Mouse (Mus musculus): ENCODE results near the gene Dnah7a. TPM values are rescaled to one million over a fixed set of nuclear protein-coding genes. Genes with fewer than 3 reads are reported as not detected.
"Not testable (repeated sequence)": the region's sequence is repeated elsewhere in the genome, so short reads cannot be mapped to it uniquely, and the experiment has no call there.

Dnah7a gene
- polyA plus RNA-seq, 1 experiment from 2014 or later = not detected

DNA sequence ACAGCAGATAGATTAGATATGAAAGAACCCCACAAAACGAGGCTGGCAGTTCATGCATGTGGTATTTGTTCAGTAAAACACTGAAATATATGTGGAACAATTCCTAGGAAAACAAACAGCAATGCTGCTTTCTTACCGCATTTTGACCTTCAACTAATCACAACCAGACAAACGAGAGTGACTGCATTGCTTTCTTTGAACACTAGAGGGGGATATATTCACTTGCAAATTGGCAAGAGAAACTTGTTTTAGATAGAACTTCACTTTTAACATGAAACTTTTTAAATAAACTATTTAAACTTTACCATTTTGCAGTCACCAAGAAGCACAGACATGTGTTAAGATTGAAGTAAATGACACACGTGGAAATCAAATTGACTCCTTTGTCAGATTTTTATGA is 8.9 kb upstream of the Dnah7a start:
- H3K4me1 ChIP-seq (ENCODE audit: control insufficient read depth, low read depth, low read length) = no peaks in the 10 kb centered on the region
- H3K36me3 ChIP-seq (ENCODE audit: control insufficient read depth, insufficient read depth) = no peaks in the 10 kb centered on the region
- H3K9me3 ChIP-seq (replicated peaks; ENCODE audit: control insufficient read depth, low read length) = no peaks in the 10 kb centered on the region
- no peak overlapping the region for H3K4me2 ChIP-seq (ENCODE audit: low read depth, low read length)
- H3K9ac ChIP-seq (ENCODE audit: low read depth, low read length) = no peak overlapping the region
- H3K27ac ChIP-seq (ENCODE audit: low read length) = no peak overlapping the region
- WGBS (ENCODE audit: insufficient replicate concordance) = 4% methylated on average over 4 of the region's 4 CpGs
- no peak for ATAC-seq (ENCODE audit: low read depth)
- no peak overlapping the region for H3K4me3 ChIP-seq (ENCODE audit: low read depth, low read length)
- no peaks in the 10 kb centered on the region for H3K27me3 ChIP-seq (ENCODE audit: control insufficient read depth, insufficient read depth, low read depth, low read length)

DNA sequence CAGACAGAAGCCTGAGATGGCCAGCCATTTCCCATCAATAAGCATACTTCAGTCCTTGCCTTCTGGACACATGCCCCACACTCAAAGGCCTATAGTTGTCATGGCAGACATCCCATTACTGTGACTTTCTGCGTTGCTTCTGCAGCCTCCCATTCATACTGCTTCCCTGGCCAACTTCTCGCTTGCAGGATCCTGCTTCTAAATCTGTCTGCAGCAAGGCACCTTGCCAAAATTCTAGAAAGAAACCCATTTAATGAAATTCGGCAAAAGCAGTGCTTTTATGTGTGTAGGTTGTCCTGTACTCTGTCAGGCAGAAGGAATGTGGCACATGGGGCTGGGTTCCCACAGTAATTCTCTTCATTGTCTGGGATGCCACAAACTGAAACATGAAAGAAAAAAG is 6.8 kb upstream of the Dnah7a start:
- WGBS (ENCODE audit: insufficient replicate concordance) = 57% methylated on average over 2 of the region's 3 CpGs
- not testable (repeated sequence) for H3K27ac ChIP-seq (ENCODE audit: low read length); H3K9me3 ChIP-seq (replicated peaks; ENCODE audit: control insufficient read depth, low read length); H3K36me3 ChIP-seq (ENCODE audit: control insufficient read depth, insufficient read depth); H3K27me3 ChIP-seq (ENCODE audit: control insufficient read depth, insufficient read depth, low read depth, low read length); H3K4me1 ChIP-seq (ENCODE audit: control insufficient read depth, low read depth, low read length); H3K4me2 ChIP-seq (ENCODE audit: low read depth, low read length); H3K4me3 ChIP-seq (ENCODE audit: low read depth, low read length); ATAC-seq (ENCODE audit: low read depth); H3K9ac ChIP-seq (ENCODE audit: low read depth, low read length)

GRCm38 (mm10) chr1:53711069-53711468 is 4.5 kb upstream of the Dnah7a start:
- H3K27me3 ChIP-seq (ENCODE audit: control insufficient read depth, insufficient read depth, low read depth, low read length) = no peaks in the 10 kb centered on the region
- H3K9me3 ChIP-seq (replicated peaks; ENCODE audit: control insufficient read depth, low read length) = no peaks in the 10 kb centered on the region
- H3K4me1 ChIP-seq (ENCODE audit: control insufficient read depth, low read depth, low read length) = no peaks in the 10 kb centered on the region
- no peak overlapping the region for H3K4me2 ChIP-seq (ENCODE audit: low read depth, low read length)
- ATAC-seq (ENCODE audit: low read depth) = no peak
- 71% methylated on average over 9 of the region's 9 CpGs for WGBS (ENCODE audit: insufficient replicate concordance)
- H3K9ac ChIP-seq (ENCODE audit: low read depth, low read length) = no peak overlapping the region
- no peak overlapping the region for H3K27ac ChIP-seq (ENCODE audit: low read length)
- no peaks in the 10 kb centered on the region for H3K36me3 ChIP-seq (ENCODE audit: control insufficient read depth, insufficient read depth)
- no peak overlapping the region for H3K4me3 ChIP-seq (ENCODE audit: low read depth, low read length)

GRCm38 (mm10) chr1:53709602-53710001 is 3.0 kb upstream of the Dnah7a start:
- ATAC-seq (ENCODE audit: low read depth); H3K4me3 ChIP-seq (ENCODE audit: low read depth, low read length); H3K27ac ChIP-seq (ENCODE audit: low read length); H3K4me1 ChIP-seq (ENCODE audit: control insufficient read depth, low read depth, low read length); H3K9me3 ChIP-seq (replicated peaks; ENCODE audit: control insufficient read depth, low read length); H3K4me2 ChIP-seq (ENCODE audit: low read depth, low read length); H3K27me3 ChIP-seq (ENCODE audit: control insufficient read depth, insufficient read depth, low read depth, low read length); H3K36me3 ChIP-seq (ENCODE audit: control insufficient read depth, insufficient read depth); H3K9ac ChIP-seq (ENCODE audit: low read depth, low read length): not testable (repeated sequence)
- 65% methylated on average over 5 of the region's 5 CpGs for WGBS (ENCODE audit: insufficient replicate concordance)

GRCm38 (mm10) chr1:53704164-53704563 is 2.4 kb downstream of the Dnah7a start:
- ATAC-seq (ENCODE audit: low read depth) = no peak
- Histone ChIP-seq H3K27ac (ENCODE audit: low read length) (no peak overlapping the region), H3K4me3 (ENCODE audit: low read depth, low read length) (no peak overlapping the region), H3K9ac (ENCODE audit: low read depth, low read length) (no peak overlapping the region), H3K9me3 (replicated peaks; ENCODE audit: control insufficient read depth, low read length) (no peaks in the 10 kb centered on the region), H3K4me2 (ENCODE audit: low read depth, low read length) (no peak overlapping the region), H3K4me1 (ENCODE audit: control insufficient read depth, low read depth, low read length) (no peaks in the 10 kb centered on the region), H3K36me3 (ENCODE audit: control insufficient read depth, insufficient read depth) (no peaks in the 10 kb centered on the region), H3K27me3 (ENCODE audit: control insufficient read depth, insufficient read depth, low read depth, low read length) (no peaks in the 10 kb centered on the region)
- WGBS (ENCODE audit: insufficient replicate concordance) = 68% methylated on average over 5 of the region's 5 CpGs

GRCm38 (mm10) chr1:53664268-53664667 is 42.3 kb downstream of the Dnah7a start:
- H3K9ac ChIP-seq (ENCODE audit: low read depth, low read length); H3K4me2 ChIP-seq (ENCODE audit: low read depth, low read length); ATAC-seq (ENCODE audit: low read depth); H3K9me3 ChIP-seq (replicated peaks; ENCODE audit: control insufficient read depth, low read length); H3K4me3 ChIP-seq (ENCODE audit: low read depth, low read length); H3K36me3 ChIP-seq (ENCODE audit: control insufficient read depth, insufficient read depth); H3K27me3 ChIP-seq (ENCODE audit: control insufficient read depth, insufficient read depth, low read depth, low read length); H3K27ac ChIP-seq (ENCODE audit: low read length); H3K4me1 ChIP-seq (ENCODE audit: control insufficient read depth, low read depth, low read length): not testable (repeated sequence)

- Histone ChIP-seq H3K9me3 (replicated peaks; ENCODE audit: control insufficient read depth, low read length) (no peaks in the 10 kb centered on the region), H3K27ac (ENCODE audit: low read length) (no peak overlapping the region), H3K4me2 (ENCODE audit: low read depth, low read length) (no peak overlapping the region), H3K4me1 (ENCODE audit: control insufficient read depth, low read depth, low read length) (no peaks in the 10 kb centered on the region), H3K9ac (ENCODE audit: low read depth, low read length) (no peak overlapping the region), H3K27me3 (ENCODE audit: control insufficient read depth, insufficient read depth, low read depth, low read length) (no peaks in the 10 kb centered on the region), H3K36me3 (ENCODE audit: control insufficient read depth, insufficient read depth) (no peaks in the 10 kb centered on the region), H3K4me3 (ENCODE audit: low read depth, low read length) (no peak overlapping the region)
- no peak for ATAC-seq (ENCODE audit: low read depth)
- WGBS (ENCODE audit: insufficient replicate concordance) = 57% methylated on average over 8 of the region's 8 CpGs
Measured at GRCm38 (mm10) chr1:53639865-53640794, 66.5 kb downstream of the Dnah7a start.

DNA sequence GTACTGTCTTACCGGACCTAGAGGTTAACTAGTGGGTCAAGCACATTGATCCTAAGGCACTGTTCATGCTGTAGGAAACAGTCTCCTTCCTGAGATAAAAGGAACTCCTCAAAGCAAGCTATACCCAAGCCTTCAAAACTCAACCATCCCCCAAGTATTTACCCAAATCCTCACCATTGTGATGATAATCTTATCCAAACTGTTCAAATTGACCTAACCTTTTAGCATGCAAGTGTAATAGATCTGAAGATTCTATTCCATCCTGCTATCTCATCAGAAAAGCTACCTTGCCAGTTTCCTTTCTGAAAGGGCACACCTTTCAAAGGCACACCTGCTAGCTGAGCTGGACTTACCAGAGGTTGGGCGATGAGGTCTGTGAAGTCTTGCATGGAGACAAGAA is 70.9 kb downstream of the Dnah7a start:
- H3K9ac ChIP-seq (ENCODE audit: low read depth, low read length); H3K36me3 ChIP-seq (ENCODE audit: control insufficient read depth, insufficient read depth); ATAC-seq (ENCODE audit: low read depth); H3K4me2 ChIP-seq (ENCODE audit: low read depth, low read length); H3K9me3 ChIP-seq (replicated peaks; ENCODE audit: control insufficient read depth, low read length); H3K4me3 ChIP-seq (ENCODE audit: low read depth, low read length); H3K4me1 ChIP-seq (ENCODE audit: control insufficient read depth, low read depth, low read length); H3K27ac ChIP-seq (ENCODE audit: low read length); H3K27me3 ChIP-seq (ENCODE audit: control insufficient read depth, insufficient read depth, low read depth, low read length): not testable (repeated sequence)
- 33% methylated on average over 2 of the region's 2 CpGs for WGBS (ENCODE audit: insufficient replicate concordance)

DNA sequence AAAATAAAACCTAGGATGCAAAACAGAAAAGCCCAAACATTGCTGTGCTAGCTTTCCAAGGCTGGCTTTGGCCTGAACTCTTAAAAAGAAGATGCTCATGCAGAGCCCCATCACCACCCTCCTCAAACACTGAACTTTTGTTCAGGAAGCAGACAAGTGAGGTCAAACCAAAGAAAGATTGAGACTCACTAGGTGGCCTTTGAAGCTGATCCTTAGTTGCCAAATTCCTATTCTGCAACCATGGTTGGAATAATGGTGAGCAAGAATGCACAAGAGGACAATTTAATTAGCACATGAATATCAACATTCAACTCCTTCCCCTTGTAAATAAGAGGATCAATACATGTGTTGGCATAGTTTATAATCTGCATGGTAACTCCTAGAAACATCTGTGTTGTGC is 74.5 kb downstream of the Dnah7a start:
- not testable (repeated sequence) for H3K27ac ChIP-seq (ENCODE audit: low read length); H3K4me3 ChIP-seq (ENCODE audit: low read depth, low read length); H3K4me1 ChIP-seq (ENCODE audit: control insufficient read depth, low read depth, low read length); H3K9ac ChIP-seq (ENCODE audit: low read depth, low read length); ATAC-seq (ENCODE audit: low read depth); H3K9me3 ChIP-seq (replicated peaks; ENCODE audit: control insufficient read depth, low read length); H3K36me3 ChIP-seq (ENCODE audit: control insufficient read depth, insufficient read depth); H3K27me3 ChIP-seq (ENCODE audit: control insufficient read depth, insufficient read depth, low read depth, low read length); H3K4me2 ChIP-seq (ENCODE audit: low read depth, low read length)
